Mouse (Mus musculus): ENCODE measurements around the gene Dpysl5.
A peak's percentile ranks its signal among the peaks of the same experiment; 100 is the strongest.
"Not testable (repeated sequence)": the region's sequence is repeated elsewhere in the genome, so short reads cannot be mapped to it uniquely, and the experiment has no call there.

Dpysl5 gene

GRCm38 (mm10) chr5:30711147-30712001 lies at the start of gene Dpysl5:
Dpysl5 (plus strand) TSS chr5:30711564.
- peak; percentile 90 for DNase-seq

GRCm38 (mm10) chr5:30665360-30665759 lies 46.0 kb upstream of the Dpysl5 start:
- no peak for DNase-seq

DNA sequence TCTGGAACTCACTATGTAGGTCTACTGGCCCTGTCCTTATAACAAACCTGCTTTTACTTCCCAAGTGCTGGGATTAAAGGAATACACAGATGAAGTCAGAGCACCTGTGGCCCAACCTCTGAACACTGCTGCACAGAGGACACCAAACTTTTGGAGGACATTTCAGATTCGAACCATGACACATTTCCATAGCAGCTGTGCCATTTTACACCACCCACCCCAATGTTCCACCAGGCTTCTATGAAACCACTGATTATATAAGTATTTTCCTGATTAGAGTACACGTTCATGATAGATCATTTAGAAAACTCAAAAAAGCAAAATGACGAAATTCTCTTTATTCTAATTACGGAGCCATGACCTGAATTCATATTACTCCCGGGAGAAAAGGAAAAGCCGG lies 45.4 kb upstream of the Dpysl5 start:
- no peak for DNase-seq

GRCm38 (mm10) chr5:30666391-30667195 lies 44.8 kb upstream of the Dpysl5 start, which contains the start of gene Cenpa:
Cenpa (plus strand) TSS chr5:30666777.
- peak; percentile 96 for DNase-seq

DNA sequence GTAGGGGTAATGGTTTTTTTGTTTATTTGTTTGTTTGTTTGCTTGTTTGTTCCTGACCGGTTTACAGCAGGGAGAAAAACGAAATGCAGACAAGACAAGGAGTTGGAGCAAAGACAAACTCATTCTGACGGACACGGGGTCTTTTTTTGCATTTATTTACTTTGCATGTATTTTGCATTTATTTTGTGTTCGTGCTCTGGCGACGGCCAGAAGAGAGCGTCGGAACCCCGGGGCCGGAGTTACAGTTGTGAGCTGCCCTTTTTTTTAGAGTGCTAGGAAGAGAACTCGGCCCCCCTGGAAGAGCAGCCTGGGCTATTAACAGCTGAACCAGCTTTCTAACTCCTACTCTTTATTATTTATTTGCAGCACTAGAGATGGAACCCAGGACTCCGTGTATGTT lies 44.1 kb upstream of the Dpysl5 start:
- no peak for DNase-seq

DNA sequence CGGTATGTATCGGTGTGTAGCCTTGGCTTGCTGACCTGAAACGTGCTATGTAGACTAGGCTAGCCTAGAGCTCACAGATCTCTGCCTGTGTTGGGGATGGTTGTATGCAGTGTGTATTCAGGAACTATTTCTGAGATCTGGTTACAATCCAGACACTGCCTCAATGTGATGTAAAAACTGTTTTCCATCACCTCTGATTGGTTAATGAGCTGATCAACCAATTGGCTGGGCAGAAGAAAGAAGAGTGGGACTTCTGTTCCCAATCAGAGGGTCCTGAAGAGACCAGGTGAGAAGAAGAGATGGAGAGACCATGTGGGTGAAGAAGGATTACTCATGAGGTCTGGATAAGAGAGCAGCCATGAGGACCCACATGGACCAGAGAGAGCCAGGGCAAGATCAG lies 43.7 kb upstream of the Dpysl5 start:
- no peak for DNase-seq

- no peak for DNase-seq
Measured at GRCm38 (mm10) chr5:30668637-30669495, 42.5 kb upstream of the Dpysl5 start.

DNA sequence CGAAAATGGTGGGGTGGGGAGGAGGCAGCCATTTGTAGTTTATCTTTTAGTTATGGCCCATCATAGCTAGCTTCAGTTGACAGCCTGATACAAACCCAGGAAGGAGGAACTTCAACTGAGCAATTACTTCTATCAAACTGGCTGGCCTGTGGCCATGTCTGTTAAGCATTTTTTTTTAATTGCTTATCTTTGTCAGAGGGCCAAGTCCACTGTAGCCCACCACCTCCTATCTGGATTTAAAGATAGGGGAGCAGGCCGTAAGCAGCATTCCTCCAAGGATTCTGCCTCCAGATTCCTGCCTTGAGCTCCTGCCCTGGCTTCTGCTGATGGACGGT lies 41.9 kb upstream of the Dpysl5 start:
- no peak for DNase-seq

DNA sequence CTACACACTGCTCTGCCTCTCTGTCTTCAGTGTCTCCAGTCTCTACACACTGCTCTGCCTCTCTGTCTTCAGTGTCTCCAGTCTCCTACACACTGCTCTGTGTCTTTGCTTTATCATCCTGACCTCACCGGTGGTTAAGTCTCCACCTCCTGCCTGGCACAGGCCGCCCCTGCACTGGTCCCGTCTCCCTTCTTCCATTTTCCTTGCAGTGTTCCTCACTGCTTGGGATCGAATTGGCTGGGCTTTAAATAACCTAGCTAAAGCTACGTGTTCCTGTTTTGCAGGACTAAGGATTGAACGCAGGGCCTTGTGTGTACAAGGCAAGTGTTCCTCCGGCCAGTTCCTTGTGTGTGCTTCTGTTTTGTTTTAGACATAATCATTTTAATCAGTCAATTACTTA lies 41.3 kb upstream of the Dpysl5 start:
- DNase-seq = no peak

- DNase-seq = no peak
Measured at GRCm38 (mm10) chr5:30674001-30674400, 37.4 kb upstream of the Dpysl5 start.

- no peak for DNase-seq
Measured at GRCm38 (mm10) chr5:30676800-30677199, 34.6 kb upstream of the Dpysl5 start.

DNA sequence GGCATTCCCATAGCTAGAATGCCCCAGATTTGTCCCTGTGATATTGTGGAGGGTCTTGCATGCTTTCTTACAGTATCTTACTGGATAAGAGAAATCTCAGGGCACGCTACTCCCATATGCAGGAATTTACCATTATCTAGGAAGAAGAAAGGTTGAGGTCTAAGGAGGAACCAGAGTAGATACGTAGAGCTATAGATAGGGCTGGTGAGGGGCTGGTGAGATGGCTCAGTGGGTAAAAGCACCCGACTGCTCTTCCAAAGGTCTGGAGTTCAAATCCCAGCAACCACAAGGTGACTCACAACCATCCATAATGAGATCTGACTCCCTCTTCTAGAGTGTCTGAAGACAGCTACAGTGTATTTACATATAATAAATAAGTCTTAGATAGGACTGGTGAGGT lies 33.3 kb upstream of the Dpysl5 start:
- not testable (repeated sequence) for DNase-seq

DNA sequence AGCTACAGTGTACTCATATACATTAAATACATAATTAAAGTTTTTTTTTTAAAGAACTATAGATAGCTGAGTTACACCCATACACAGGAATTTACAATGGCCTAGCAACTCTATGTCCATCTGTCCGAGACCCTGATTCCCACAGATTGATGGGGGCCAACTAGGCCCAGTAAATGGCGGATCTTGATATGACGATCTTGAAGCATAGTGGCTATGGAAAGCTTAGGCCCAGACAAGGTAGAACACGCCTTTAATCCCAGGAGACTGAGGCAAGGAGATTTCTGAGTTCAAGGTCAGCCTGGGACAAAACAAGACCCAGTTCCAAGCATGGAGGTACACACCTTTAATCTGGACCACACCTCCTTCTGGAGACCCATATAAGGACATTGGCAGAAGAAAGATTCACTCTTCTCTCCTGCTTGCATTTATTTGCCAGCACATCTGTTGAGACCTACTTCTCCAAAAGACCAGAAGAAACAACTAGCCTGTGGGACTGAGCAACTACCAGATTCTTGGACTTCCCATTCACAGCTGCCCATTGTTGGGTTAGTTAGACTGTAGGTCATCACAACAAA lies 32.6 kb upstream of the Dpysl5 start:
- DNase-seq = no peak

- DNase-seq = no peak
Measured at GRCm38 (mm10) chr5:30679593-30679992, 31.8 kb upstream of the Dpysl5 start.

DNA sequence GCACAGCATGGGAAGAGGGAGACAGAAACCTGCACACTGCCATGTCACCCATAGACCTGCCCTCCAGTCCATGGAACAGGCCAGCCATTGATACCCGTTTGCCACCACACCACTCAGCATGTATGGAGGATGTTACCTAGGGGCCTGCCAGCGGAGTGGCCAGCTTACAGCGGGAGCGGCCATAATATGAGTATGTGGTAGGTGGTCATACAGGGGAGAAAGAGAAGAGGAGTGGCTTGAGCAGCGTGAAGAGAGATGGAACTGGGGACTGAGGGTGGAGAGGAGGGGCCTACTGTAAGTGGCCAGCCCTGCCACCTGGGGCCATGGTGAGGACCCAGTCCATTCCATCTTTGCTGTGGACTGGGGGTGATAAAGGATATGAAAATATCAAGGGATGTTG lies 29.4 kb upstream of the Dpysl5 start:
- DNase-seq = no peak

- no peak for DNase-seq
Measured at GRCm38 (mm10) chr5:30682967-30683600, 28.3 kb upstream of the Dpysl5 start.

DNA sequence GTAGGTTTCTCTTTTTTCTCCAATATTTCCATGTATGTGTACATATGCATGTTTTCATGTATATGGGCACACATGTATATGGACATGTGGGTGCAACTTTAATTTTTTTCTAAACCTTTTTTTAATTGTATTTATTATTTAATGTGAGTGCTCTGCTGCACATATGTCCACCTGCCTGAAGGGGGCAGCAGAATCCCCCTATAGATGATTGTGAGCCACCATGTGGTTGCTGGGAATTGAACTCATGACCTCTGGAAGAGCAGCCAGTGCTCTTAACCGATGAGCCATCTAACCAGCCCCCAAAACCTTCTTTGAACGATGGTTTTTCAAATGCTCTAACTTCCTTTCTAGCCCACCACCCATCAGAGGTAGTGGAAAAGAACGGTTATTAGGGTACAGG lies 27.4 kb upstream of the Dpysl5 start:
- DNase-seq = no peak

GRCm38 (mm10) chr5:30686781-30687180 lies 24.6 kb upstream of the Dpysl5 start:
- DNase-seq = no peak

DNA sequence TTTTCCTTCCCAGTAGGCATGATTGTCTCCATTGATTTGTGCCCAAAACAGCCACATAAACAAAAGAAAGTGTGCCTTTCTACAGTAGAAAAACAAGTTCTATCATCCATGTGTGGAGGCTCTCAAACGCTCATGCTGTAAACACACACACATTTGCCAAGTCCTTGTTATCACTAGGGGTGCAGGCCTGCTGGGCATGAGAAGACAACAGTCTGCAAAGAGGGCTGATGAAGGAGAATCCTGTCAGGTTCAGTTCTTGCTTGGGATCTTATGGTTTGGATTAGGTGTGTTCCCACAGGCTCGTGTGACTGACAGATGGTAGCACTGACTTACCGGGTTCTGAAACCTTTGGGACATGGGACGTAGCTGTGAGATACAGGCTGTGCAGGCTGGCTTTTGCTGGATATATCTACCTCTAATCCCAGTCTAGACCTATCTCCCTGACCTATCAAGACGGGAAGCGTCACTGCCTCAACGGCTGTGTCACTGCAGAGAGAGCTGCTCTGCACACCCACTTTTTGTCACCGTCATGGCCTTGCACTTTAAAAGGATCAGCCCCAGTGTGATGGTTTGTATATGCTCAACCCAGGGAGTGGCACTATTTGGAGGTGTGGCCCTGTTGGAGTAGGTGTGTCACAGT lies 10.9 kb upstream of the Dpysl5 start:
- no peak for DNase-seq

DNA sequence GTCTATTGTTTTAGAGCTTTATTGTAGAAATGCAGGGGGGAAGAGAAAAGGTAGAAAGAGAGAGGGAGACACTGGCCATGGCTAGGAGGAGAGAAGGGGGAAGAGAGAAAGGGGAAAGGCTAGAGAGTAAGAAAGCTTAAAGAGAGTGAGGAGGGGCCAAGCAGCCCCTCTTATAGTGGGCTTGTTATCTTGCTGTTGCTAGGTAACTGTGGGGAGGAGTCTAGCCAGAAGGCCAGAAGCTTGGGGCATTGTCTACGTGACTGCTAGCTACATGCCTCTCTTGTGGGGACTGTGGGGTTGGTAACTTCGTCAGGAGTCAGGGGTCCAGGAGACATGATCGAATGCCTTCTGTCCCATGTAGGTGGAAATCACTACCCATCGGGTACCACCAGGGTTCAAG lies 10.0 kb upstream of the Dpysl5 start:
- DNase-seq = not testable (repeated sequence)

DNA sequence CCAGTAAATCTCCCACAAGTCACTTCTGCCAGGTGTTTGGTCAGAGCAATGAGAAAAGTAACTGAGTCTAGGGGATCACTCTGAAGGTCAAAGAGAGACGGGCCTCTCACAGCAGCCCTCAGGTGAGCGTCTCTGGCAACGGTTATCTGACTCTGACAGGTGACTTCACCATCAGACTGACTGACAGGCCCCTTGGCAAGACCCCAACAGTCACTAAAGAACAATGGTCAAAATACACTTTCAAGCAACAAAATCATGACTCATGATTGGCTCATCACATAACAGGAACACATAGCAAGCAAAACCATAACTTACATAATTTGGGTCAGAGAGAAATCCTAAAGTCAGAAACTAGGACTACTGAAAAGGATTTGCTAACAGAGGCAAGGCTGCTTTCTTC lies 9.5 kb upstream of the Dpysl5 start:
- DNase-seq = no peak

Measured in kidney, postnatal 14 days (tissue).